Mouse (Mus musculus) spleen, postnatal 10 days (tissue): Measurements from ENCODE around the gene Pnma3.
"Not testable (repeated sequence)": the region's sequence is repeated elsewhere in the genome, so short reads cannot be mapped to it uniquely, and the experiment has no call there.

Source experiments
- DNase-seq, 2 experiments: peaks; one replicate each; pipeline ENCODE4 v3.0.0; 2021 to 2022; ENCODE audit warnings: low spot score in 2 of 2

Pnma3 gene

DNA sequence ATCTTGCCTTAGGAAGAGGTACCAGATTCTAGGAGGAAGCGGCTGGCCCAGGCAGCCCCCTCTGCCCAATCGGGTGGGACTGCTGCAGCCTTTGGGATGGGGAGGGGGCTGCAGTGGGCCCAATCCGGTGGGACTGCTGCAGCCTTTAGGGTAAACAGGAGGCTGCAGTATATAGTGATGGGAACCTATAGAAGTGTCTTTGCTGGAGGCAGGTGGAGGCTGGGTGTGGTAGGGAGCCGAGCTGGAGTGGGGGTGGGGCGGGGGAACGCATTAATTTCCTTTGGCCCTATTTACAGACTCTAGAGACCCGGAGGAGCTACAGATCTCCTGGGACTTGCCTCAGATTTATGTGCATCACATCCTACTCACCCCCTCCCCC is at the start of gene Pnma3:
Gene Pnma3, plus strand, starts transcription at position 373 of the 379 bp plus-strand sequence.
- DNase-seq = no peak

DNA sequence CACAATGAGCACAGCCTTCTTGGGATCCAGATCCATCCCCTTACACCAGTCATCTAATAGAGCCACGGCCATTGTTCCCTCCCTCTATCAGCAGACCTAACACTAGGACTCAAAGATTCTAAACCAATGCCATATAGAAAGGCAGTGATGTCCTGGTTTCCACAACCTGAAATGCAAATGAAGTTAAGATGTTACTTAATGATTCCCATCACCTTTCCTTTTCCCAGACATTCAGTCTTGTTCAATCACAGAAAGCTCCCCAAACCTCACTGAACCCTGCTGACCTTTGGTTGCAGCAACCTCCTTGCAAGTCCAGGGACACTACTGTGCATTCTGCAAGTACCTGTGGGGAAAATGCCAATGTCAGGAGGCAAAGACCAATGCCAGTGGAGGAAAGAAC is 27.6 kb upstream of the Pnma3 start, which contains the start of gene Pnma5:
Gene Pnma5, minus strand, starts transcription at position 101 of the 400 bp plus-strand sequence.
- no peak for DNase-seq

DNA sequence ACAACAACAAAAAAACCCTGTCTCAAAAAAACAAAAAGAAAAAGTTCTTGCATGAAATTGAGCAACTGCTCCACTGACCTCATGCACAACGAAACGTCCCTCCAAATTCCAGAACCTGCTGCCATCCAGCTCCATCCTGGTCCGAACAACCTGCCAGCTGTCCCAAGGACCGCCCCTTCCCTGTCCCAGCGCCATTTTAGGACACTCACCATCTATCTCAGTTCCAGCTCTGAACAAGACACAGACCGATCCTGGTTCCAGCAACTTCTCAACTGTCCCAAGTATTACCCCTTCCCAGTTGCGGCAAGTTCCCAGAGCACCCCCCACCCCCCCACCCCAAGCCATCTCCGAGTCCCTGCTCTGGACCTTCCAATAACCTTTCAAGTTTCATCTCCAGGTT is 25.8 kb upstream of the Pnma3 start:
- DNase-seq = no peak

DNA sequence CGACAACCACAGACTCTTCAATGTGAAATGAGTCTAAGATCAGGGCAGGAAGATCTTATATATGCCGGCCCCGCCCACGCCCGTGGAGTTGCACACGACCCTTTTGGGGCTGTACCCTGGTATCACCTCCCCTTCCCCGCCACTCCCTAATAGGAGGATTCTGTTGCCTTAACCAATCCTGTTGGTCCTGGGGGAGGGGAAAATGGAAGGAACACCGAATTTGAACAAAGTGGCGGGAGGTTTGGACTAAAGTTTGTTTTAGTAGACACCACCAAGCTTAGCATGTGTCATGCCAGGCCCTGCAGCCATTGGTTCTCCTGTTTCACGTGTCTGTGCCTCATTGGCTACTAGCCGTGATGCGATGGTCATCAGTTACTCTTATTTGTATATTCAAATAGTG is 24.9 kb upstream of the Pnma3 start:
- DNase-seq = no peak

DNA sequence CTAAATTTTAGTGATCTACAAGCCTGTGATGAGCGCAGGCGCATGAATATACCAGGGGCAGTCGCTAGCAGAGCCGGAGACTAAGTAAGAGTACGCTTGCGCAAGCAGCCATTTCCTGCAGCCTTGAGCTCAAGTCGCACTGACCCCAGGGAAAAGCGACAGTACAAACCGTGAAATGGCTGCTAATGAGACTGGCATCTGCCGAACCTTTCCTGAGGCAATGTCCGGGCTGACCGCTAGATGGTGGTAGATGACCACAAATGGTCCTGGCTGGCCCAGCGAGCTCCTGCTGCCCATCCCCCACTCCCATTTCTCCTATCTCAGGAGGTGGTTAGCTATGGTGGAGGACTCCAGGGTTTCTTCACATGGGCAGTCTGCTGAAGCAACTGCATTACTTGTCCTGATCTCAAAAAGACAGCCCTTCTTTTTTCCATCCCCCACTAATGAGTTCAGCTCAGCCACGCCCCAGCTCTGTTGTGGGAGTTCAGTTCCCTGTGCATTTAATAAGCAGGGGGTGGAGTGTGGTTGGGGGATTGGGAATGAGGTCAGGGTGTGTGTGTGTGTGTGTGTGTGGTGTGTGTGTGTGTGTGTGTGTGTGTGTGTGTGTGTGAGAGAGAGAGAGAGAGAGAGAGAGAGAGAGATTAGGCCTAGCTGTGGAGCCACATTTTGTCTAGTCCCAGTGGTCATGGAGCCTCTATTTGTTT is 10.6 kb upstream of the Pnma3 start:
- DNase-seq = peak; percentile 76 to 87

DNA sequence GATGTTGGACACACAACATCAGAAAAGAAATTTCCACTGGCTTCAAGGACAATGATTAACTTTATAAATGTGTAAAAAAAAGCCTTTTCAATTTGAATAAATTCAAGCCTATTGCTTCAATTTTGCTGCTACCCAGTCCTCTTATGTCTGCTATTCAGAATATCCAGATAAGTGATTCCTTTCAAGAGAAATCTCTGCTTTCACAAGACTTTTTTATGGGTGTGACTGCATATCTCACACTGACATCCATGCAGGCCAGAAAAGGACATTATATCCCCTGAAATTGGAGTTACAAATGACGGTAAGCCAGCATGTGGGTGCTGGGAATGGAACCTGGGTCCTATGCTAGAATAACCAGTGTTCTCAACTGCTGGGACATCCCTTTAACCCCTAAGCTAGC is 3.1 kb upstream of the Pnma3 start:
- DNase-seq = no peak

DNA sequence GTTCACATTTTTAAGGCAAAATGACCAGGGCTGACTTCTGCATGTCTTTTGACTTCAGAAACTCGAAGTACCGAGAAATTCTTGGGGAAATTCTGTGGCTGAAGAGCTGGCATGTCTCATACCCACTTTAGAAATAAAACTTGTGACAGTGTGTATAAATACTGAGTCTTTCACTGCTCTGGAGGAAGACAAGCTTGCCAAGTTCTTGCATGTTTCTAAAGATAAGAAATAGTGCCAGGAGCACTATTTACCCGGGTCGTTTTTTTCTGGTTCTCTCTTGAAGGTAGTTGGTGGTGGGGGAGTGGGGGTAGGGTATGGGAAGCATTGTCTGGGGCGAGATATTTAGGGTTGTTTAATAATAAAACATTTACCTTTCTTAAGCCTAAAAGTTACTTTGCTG is 2.3 kb upstream of the Pnma3 start:
- DNase-seq = no peak

DNA sequence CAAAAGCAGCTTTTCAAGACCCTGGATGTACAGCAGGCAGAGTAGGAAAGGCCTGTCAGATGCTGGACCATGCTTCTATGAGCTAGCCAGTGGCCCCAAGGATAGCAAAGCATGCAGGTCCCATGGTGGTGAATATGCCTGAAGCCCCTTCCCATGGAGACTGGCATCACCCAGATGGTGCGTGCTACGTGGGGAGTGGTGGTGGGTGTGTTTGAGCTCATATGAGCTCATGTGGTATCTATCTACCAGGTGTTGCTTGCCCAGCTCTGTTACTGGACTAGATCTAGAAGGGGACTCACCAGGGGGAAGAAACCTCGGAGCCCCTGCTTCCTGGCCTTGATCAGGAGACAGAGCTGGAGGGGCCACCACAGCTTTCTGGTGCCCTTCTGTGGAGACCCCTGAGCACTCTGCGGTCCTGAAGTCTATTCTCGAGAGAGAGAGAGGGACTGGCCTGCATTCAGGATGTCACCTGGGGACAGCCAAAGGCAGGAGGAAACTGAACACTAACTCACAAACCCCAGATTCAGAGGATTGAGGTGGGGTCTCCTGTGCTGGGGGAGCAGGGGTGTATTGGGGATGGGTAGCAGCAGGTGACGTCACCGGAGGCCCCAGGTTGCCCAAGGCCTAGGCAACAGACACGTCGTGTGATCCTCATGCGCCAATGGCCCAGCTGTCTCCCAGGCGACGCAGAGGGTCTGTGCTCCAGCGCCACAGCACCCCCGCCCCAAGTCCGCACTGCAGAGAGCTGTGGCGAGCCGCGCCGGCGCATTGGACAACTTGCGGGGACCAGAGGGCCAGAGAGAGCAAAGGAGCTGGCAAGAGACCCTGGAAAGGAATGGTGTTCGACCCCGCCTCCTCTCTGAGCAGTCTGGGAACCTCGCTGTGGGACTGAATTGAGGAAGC is 824 bp upstream of the Pnma3 start:
- no peak for DNase-seq

DNA sequence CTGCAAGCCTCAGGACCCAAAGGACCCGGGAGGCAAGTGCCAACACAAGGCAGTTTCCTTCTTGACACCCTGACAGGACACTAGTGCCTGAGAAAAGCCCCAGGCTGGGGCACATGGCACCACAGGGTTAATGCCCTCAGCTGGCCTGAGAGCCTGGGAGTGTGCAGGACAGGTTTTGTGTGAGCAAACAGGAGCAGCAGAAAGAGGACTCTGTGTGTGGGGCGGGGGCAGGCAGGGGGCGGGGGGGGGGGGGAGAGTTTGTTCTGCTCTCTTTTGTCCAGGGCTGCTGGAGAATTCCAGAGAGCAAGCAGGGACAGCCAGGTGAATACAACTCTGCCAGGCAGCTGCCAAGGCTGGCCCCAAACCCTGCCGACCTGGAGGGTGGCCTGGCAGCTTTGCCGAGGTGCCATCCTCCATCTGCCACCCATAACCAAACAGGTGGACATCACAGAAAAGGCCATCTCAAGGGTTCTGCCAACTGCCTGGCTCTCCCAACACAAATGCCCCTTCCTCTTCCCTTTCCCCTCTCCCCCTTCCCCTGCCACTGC is 2.3 kb downstream of the Pnma3 start:
- DNase-seq = not testable (repeated sequence)

DNA sequence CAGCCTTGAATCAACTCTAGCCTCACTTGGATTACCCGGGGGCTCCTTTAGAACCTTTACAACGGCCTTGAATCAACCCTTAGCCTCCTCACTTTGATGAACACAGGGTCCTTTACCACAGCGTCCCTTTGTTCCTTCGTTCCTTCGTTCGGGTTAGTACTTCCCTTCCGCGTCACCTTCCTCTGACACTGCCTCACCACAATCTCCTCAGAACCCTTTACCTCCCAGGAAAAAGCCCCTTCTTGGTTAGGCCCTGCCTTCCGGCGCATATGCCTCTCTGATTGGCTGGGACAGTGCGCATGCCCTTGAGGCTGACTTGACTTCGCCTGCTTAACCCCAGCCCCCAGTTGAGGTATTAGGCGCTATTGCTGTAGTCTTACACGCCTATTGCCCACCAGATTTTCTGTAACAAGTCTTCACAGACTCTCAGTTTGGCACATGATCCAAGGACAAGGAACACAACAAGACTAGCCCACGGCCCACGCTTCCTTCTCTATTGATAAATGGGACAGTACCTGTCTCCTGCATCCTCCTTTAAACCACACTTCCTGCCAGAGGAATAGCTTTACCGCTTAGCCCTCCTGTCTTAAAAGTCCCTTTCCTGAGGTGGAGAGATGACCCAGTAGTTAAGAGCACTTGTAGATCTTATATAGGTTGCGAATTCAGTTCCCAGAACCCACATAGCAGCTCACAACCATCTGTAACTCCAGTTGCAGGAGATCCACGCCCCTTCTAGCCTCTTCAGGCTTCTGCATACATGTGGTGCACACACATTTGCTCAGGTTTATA is 17.9 kb downstream of the Pnma3 start, which contains the start of gene Xlr4a:
Gene Xlr4a, minus strand, starts transcription at position 212 of the 789 bp plus-strand sequence.
- DNase-seq = not testable (repeated sequence)

DNA sequence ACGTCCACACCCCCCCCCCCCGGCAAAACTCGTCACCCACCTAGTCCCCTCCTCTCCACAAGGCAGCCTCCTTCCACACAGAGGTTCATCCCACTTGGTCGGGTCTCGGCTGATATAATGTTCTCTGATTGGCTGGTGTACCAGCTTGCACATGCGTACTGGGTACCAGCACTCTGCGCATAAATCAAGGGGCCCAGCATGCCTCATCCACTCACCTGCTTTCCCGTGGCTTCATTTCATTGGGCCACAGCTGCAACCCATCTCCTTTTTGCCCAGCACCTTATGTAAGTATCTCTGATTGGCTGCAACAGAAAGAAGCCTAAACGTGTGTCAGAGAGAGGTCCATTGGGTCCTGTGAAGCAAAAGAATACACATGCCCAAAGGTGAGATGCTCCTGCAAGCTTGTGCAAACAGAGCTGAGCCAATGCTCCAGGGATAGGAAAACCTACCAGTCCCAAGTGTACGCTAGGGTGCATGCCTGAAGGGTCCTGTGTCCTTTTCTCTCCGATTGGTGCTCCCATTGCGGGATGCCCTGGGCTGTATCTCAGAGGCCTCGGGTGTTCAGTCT is 32.4 kb downstream of the Pnma3 start, which contains the start of gene Xlr3a:
Gene Xlr3a, minus strand, starts transcription at position 155 of the 568 bp plus-strand sequence.
- DNase-seq = not testable (repeated sequence)

DNA sequence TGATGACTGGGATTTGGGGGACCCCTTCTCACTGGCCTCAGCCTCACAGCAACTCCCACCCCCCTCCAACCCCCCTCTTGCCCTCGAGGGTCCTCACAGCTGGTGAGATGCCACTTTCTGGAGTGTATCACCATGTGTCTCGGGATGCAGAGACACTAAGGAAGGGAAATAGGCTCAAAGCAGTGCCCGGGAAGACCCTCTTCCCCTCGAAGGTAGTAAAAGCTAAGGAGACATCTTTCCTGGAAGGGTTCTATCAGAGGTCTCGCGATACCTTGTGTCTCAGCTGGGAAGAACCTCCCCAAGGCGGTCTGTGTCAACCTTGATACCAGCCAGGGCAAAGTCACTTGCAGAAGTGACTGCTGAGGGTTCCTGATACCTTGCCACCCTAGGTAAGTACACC is 52.2 kb downstream of the Pnma3 start, which contains the start of gene Gm14685:
Gene Gm14685, plus strand, starts transcription at position 301 of the 400 bp plus-strand sequence.
- DNase-seq = not testable (repeated sequence)
